Mouse (Mus musculus) R1 (cell line): Measurements from ENCODE around the gene Dgkb.
A peak's percentile ranks its signal among the peaks of the same experiment; 100 is the strongest.

ENCODE experiments used
- DNase-seq: peaks from one replicate; pipeline ENCODE4 v3.0.0-alpha.2; 2018; ENCODE audit warnings: low read depth, low spot score

Dgkb gene

DNA sequence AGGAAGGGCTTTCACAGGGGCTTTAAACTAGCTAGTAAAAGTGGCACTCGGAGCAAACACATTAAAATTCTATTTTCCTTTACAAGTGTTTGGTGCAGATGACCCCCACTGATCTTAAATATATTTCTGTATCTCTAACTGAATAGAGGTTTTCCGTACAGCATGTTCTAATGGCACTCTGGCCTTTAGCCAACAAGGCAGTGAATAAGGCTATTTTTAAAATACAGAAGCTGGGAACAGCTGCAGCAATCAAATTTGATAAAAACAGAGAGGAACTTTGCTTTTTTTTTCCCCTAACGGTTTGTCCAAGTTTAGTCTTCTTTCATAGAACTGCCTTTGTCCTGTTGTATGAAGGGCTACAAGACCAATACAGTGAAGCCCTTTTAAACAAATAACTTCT is 776.5 kb downstream of the Dgkb start:
- DNase-seq: no peak

DNA sequence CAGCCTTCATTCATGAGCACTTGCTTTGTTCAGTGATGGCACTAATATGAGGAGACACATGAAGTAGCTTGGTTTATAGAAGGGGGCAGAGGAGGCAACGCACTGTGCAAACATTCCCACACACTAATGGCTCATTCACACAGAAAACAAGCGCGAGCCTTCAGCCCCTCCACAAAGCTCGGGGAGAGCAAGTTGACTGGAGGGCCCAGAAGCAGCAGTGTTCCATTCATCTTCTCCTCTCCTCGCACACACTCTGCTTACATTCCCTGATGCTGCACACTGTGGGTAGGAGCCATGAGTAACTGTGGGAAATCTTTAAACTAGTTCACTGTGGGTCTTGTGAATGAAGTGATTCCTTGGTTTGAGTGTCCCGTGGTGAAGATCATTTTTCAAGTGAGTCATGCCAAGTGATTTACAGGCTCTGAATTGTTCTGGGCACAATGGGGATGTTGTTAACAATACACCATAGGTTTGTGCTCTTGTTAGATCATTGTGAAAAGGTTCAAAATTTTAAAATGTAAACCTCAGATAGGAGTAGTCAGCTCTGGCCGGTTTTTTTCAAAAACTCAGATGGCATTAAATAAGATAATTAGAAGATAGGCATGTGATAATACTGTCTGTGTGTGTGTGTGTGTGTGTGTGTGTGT is 779.0 kb downstream of the Dgkb start:
- DNase-seq: peak; percentile 30

DNA sequence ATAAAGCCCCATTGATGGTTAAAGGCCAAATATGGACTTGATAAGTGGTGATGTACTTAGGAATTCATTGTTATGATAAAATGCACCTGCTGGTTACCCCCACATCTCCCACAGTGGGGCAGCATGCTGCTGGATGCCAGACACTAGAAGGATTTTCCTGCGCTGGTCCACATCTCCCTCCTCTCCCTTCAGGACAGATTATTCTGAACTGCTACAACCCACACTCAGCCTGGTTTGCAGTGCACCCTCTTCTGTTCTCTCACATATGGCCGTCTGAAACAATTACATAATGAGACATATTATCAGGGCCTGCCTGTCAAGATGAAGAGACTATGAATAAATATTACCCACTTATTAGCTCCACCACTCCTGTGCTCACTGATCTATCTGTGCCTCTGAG is 780.6 kb downstream of the Dgkb start:
- DNase-seq: peak; percentile 35

DNA sequence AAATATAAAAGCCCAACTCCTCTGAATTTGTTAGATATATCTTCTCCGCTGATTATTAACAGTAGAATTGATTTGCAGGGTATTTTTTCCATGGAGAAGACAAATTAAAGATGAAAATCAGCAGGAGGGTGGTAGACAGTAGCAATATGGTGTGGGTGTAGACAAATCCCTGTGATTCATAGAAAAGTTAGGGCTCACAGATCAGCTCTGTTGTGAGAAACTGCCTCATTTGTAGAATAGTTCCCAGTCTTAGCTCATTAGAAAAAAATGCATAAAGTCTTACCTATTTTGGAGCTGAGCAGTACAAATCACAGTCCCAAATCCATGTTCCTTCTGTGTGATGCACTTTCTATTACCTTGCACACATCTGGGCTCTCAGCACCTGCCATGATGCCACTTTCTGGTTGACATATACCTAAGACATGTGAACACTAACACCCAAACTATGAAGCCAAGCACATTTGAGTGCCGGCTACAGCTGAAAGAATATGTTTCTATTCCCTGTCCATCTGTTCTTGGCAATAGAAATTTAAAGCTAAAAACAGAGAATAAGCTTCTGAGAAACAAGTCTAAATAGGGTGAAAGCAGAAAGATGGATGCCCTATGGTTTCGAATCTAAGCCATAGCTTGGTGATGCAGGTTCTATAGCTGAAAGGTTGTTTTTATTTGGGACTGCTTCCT is 782.8 kb downstream of the Dgkb start:
- no peak for DNase-seq

DNA sequence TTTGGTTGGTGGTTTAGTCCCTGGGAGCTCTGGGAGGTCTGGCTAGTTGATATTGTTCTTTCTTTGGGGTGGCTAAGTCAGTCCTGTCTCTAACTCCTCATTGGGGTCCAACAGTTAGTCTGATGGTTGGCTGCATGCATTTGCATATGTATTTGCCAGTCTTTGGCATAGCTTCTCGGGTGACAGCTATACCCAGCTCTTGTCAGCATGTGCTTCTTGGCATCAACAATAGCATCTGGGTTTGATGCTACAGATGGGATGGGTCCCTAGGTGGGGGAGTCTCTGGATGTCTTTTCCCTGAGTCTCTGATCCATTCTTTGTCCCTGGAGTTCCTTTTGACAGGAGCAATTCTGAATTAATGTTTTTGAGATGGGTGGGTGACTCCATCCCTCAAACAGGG is 790.6 kb downstream of the Dgkb start:
- no peak for DNase-seq

DNA sequence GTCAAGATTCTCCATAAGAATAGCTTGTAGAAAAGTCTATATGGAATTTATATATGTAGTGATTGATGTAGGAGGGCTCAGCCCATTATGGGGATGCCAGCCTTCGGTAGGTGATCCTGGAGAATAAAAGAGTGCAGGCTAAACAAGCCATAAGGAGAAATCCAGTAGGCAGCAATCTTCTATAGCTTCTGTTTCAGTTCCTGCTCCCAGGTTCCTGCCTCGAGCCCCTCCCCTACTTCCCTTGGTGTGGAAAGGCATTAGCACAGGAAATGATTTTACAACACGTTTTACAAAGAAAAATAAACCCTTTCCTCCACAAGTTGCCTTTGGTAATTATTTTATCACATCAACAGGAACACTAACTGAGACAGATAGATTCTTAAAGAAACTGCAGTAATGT is 850.7 kb downstream of the Dgkb start:
- DNase-seq: no peak
